Mouse (Mus musculus): ENCODE data around the gene Thrsp. TPM values are rescaled to one million over a fixed set of nuclear protein-coding genes. Genes with fewer than 3 reads are reported as not detected.

The Thrsp gene
- polyA plus RNA-seq, 3 experiments from 2014 or later: 0.35 to 0.38 TPM; not detected in 1

- ATAC-seq: no peak
Observed at GRCm38 (mm10) chr7:97375101-97375500, 42.4 kb downstream of the Thrsp start.

- no peak for ATAC-seq
Observed at GRCm38 (mm10) chr7:97365887-97366286, 51.6 kb downstream of the Thrsp start.

Other genes starting within 250 kb of the Thrsp start
- 1 to 10 TPM in 2 of 3 experiments, under 1 TPM in 1; 0.87 to 2.3 (median 2.3) TPM for gene Usp35, start 85.7 kb downstream of the Thrsp start, polyA plus RNA-seq (2017; shearing (Covaris generic))
- 1 to 10 TPM in 2 of 3 experiments, under 1 TPM in 1; 0.97 to 1.6 (median 1.5) TPM for gene Kctd21, start 85.4 kb downstream of the Thrsp start, polyA plus RNA-seq (2017; shearing (Covaris generic))
- 10 to 100 TPM; 18.9 to 27.2 (median 22.7) TPM for gene Alg8, start 46.1 kb downstream of the Thrsp start, polyA plus RNA-seq (2017; shearing (Covaris generic))
- 100 to 1,000 TPM; 178 to 215 (median 183) TPM for gene Ndufc2, start 17.7 kb downstream of the Thrsp start, polyA plus RNA-seq (2017; shearing (Covaris generic))
- gene Kctd14, start 33.6 kb upstream of the Thrsp start, polyA plus RNA-seq (2017; shearing (Covaris generic)): 1 to 10 TPM in 1 of 3 experiments, under 1 TPM in 2; 0.30 to 1.3 (median 0.53) TPM
- 10 to 100 TPM; 36.7 to 53.5 (median 40.3) TPM for gene Ints4, start 63.2 kb upstream of the Thrsp start, polyA plus RNA-seq (2017; shearing (Covaris generic))
- gene Aamdc, start 161.8 kb upstream of the Thrsp start, polyA plus RNA-seq (2017; shearing (Covaris generic)): 10 to 100 TPM; 30.3 to 51.0 (median 45.9) TPM
- 10 to 100 TPM; 22.5 to 31.6 (median 30.1) TPM for gene Rsf1, start 162.2 kb upstream of the Thrsp start, polyA plus RNA-seq (2017; shearing (Covaris generic))

All from inflammation-experienced regulatory T-cells, adult 6 months (primary cell).